In genomic region chr10:75212981-75213380, GRCm38 (mm10) we compare ENCODE assay signal across 8 mouse cellular contexts. TPM values are rescaled to one million over a fixed set of nuclear protein-coding genes. Genes with fewer than 3 reads are reported as not detected.
DNase-seq lines count a peak whose midpoint lies in the region; ATAC-seq and TF ChIP-seq lines count a peak whose summit lies in the region.

No protein-coding gene starts in this region.

- no peak for TF ChIP-seq CTCF in liver, adult 2 months (IDR thresholded peaks at IDR 0.05; ENCODE audit: low read depth, low read length)

- peak; percentile 64 for DNase-seq in liver, adult 2 months (ENCODE audit: extremely low read depth, low read depth, low spot score)
- DNase-seq in liver: no peak
- peak; percentile 71 for DNase-seq in cerebellum, adult 9-11 months
- no peak for DNase-seq in B cell, adult 2 months

- H3K9ac ChIP-seq in liver, adult 2 months (ENCODE audit: low read depth, low read length): no peak overlapping the region; the same call in 1 of the 2 replicates
- H3K9ac ChIP-seq in heart, embryonic 13.5 days: peak overlapping the region; percentile 96
- peak overlapping the region; percentile 29; the same call in 1 of the 2 replicates for H3K9ac ChIP-seq in kidney, embryonic 16.5 days (replicated peaks; ENCODE audit: low read length)
- peak overlapping the region; percentile 90 for H3K9ac ChIP-seq in midbrain, embryonic 12.5 days (replicated peaks)

- H3K27ac ChIP-seq in liver, adult 2 months (replicated peaks; ENCODE audit: insufficient read depth, low read depth, low read length): no peak overlapping the region
- no peak overlapping the region for H3K27ac ChIP-seq in heart, embryonic 13.5 days (replicated peaks)
- no peak overlapping the region for H3K27ac ChIP-seq in kidney, embryonic 16.5 days (ENCODE audit: low read length)
- H3K27ac ChIP-seq in midbrain, embryonic 12.5 days (replicated peaks): peak overlapping the region; percentile 99; the same call in 1 of the 2 replicates

- H3K79me2 ChIP-seq in liver, adult 2 months (ENCODE audit: control insufficient read depth, insufficient read depth, low read length): peaks cover 10% of the 10 kb centered on the region; the same call in 1 of the 2 replicates

- H3K9me3 ChIP-seq in heart, embryonic 13.5 days: no peaks in the 10 kb centered on the region
- H3K9me3 ChIP-seq in kidney, embryonic 16.5 days (ENCODE audit: low read length): no peaks in the 10 kb centered on the region
- no peaks in the 10 kb centered on the region for H3K9me3 ChIP-seq in midbrain, embryonic 12.5 days

- peaks cover 5% of the 10 kb centered on the region; the same call in 1 of the 2 replicates for H3K4me1 ChIP-seq in liver, adult 2 months (ENCODE audit: control insufficient read depth, insufficient read depth, low read length)
- H3K4me1 ChIP-seq in heart, embryonic 13.5 days: peaks cover 15% of the 10 kb centered on the region
- peaks cover 7% of the 10 kb centered on the region for H3K4me1 ChIP-seq in kidney, embryonic 16.5 days (ENCODE audit: insufficient read depth, low read length)
- peaks cover 5% of the 10 kb centered on the region for H3K4me1 ChIP-seq in midbrain, embryonic 12.5 days

- peak overlapping the region; percentile 93 for H3K4me2 ChIP-seq in heart, embryonic 13.5 days
- peak overlapping the region; percentile 59 for H3K4me2 ChIP-seq in kidney, embryonic 16.5 days (replicated peaks; ENCODE audit: low read depth, low read length)
- peak overlapping the region; percentile 75 for H3K4me2 ChIP-seq in midbrain, embryonic 12.5 days (replicated peaks)

- no peak for ATAC-seq in heart, embryonic 13.5 days (ENCODE audit: extremely low read depth, insufficient number of reproducible peaks, low FRiP score, low TSS enrichment)
- no peak for ATAC-seq in kidney, embryonic 16.5 days (ENCODE audit: low FRiP score, low TSS enrichment)
- ATAC-seq in midbrain, embryonic 12.5 days (ENCODE audit: low FRiP score, low read depth): no peak
- no peak for ATAC-seq in granulocyte monocyte progenitor cell, adult 5-6 weeks (replicated peaks; ENCODE audit: poor library complexity, severe bottlenecking)

- 12% methylated on average over 7 of the region's 7 CpGs for WGBS in liver, adult 2 months
- 51% methylated on average over 7 of the region's 7 CpGs for WGBS in heart, embryonic 13.5 days
- 28% methylated on average over 7 of the region's 7 CpGs for WGBS in kidney, embryonic 16.5 days
- WGBS in midbrain, embryonic 12.5 days: 54% methylated on average over 7 of the region's 7 CpGs

- peak overlapping the region; percentile 0; the same call in 1 of the 2 replicates for H3K4me3 ChIP-seq in liver, adult 2 months (ENCODE audit: insufficient read depth, low read depth, low read length)
- H3K4me3 ChIP-seq in heart, embryonic 13.5 days: peak overlapping the region; percentile 95
- peak overlapping the region; percentile 80 for H3K4me3 ChIP-seq in kidney, embryonic 16.5 days (ENCODE audit: low read length)
- peak overlapping the region; percentile 78 for H3K4me3 ChIP-seq in midbrain, embryonic 12.5 days

- H3K36me3 ChIP-seq in liver, adult 2 months (ENCODE audit: control insufficient read depth, insufficient read depth, low read length): no peaks in the 10 kb centered on the region
- no peaks in the 10 kb centered on the region for H3K36me3 ChIP-seq in heart, embryonic 13.5 days
- H3K36me3 ChIP-seq in kidney, embryonic 16.5 days (ENCODE audit: insufficient read depth, low read length): no peaks in the 10 kb centered on the region
- H3K36me3 ChIP-seq in midbrain, embryonic 12.5 days: no peaks in the 10 kb centered on the region

- no peak for TF ChIP-seq POLR2A in liver, adult 2 months (IDR thresholded peaks at IDR 0.05; ENCODE audit: extremely low read depth, insufficient read depth, low read length)

- H3K27me3 ChIP-seq in liver, adult 2 months (ENCODE audit: control insufficient read depth, insufficient read depth, low read length): no peaks in the 10 kb centered on the region
- H3K27me3 ChIP-seq in heart, embryonic 13.5 days (replicated peaks): no peaks in the 10 kb centered on the region
- H3K27me3 ChIP-seq in kidney, embryonic 16.5 days (ENCODE audit: insufficient read depth, low read length): no peaks in the 10 kb centered on the region
- H3K27me3 ChIP-seq in midbrain, embryonic 12.5 days: no peaks in the 10 kb centered on the region

RNA-seq across cellular contexts. Expression of gene Specc1l, which starts 1.1 kb away (rescaled TPM):
- total RNA-seq in liver, adult 2 months (2014; rRNA removed): 10.3 and 10.8 TPM in 2 replicates
- 5.2 and 5.3 TPM in 2 replicates for polyA plus RNA-seq in liver, adult 2 months (2012; rRNA removed)
- polyA plus RNA-seq in heart, embryonic 13.5 days (2015; fragmentation: Nextera tagmentation; extraction: Ambion mirVana): 19.6 and 19.9 TPM in 2 replicates
- 33.2 and 33.4 TPM in 2 replicates for polyA plus RNA-seq in kidney, embryonic 16.5 days (2015; fragmentation: Nextera tagmentation; extraction: Ambion mirVana)
- polyA plus RNA-seq in midbrain, embryonic 12.5 days (2016; fragmentation: Nextera tagmentation; extraction: Ambion mirVana): 52.0 and 52.1 TPM in 2 replicates
- total RNA-seq in granulocyte monocyte progenitor cell, adult 5-6 weeks (2014; fragmentation: Nextera tagmentation): 23.6 and 25.4 TPM in 2 replicates
- 26.3 and 29.8 TPM in 2 replicates for total RNA-seq in granulocyte monocyte progenitor cell, adult 5-6 weeks (2017)

Comparison
In these comparisons a context has a peak if more than half of its experiments do, and no peak if none do; other contexts are left out.
1. DNase-seq: peak in liver, adult 2 months (single experiment) and cerebellum, adult 9-11 months (single experiment); none in liver (single experiment) and B cell, adult 2 months (0 of 2).
2. H3K4me3 ChIP-seq: peak in every context shown above with its lines; median percentile 95 in heart, embryonic 13.5 days; 80 in kidney, embryonic 16.5 days; 78 in midbrain, embryonic 12.5 days; 0 in liver, adult 2 months.
3. Peak in every context shown above with its lines, with median percentiles within 50 percentile points of each other: H3K4me2 ChIP-seq.